Mouse (Mus musculus) ovary, adult 2 months (tissue): ENCODE measurements around the gene Bmf. TPM values are rescaled to one million over a fixed set of nuclear protein-coding genes. Genes with fewer than 3 reads are reported as not detected.

Experiments
- polyA plus RNA-seq: library from polyadenylated mRNA; depleted of rRNA; stranded (reverse); fragments of >200 nt; gene quantifications from 2 replicates; pipeline ENCODE4 v1.2.3, GENCODE M21; 2012; rRNA removed

The Bmf gene
- 32.2 and 42.6 TPM in 2 replicates for polyA plus RNA-seq

GRCm38 (mm10) chr2:118549507-118550473 lies at the start of gene Bmf:
TSS of gene Bmf (minus strand) at chr2:118549687.

GRCm38 (mm10) chr2:118597673-118598568 lies 48.4 kb upstream of the Bmf start, which contains the start of gene Bub1b:
TSS of gene Bub1b (plus strand) at chr2:118598211.

GRCm38 (mm10) chr2:118479550-118479909 lies 70.0 kb downstream of the Bmf start, which contains the start of gene Srp14:
TSS of gene Srp14 (minus strand) at chr2:118479711.

Other genes starting within 250 kb of the Bmf start
- gene Gpr176, start 176.3 kb downstream of the Bmf start, polyA plus RNA-seq, result 0.68 and 0.73 TPM in 2 replicates
- 18.4 and 20.2 TPM in 2 replicates for gene Eif2ak4, start 161.1 kb downstream of the Bmf start, polyA plus RNA-seq
- gene Srp14, start 70.0 kb downstream of the Bmf start, polyA plus RNA-seq, result 40.1 and 44.7 TPM in 2 replicates
- 8.1 and 11.8 TPM in 2 replicates for gene Bub1b, start 48.5 kb upstream of the Bmf start, polyA plus RNA-seq
- 19.6 and 23.0 TPM in 2 replicates for gene Pak6, start 113.6 kb upstream of the Bmf start, polyA plus RNA-seq
- gene Ankrd63, start 154.3 kb upstream of the Bmf start, polyA plus RNA-seq, result 10.0 and 10.1 TPM in 2 replicates
- 4.2 and 8.4 TPM in 2 replicates for gene Plcb2, start 178.8 kb upstream of the Bmf start, polyA plus RNA-seq
- 17.2 and 23.9 TPM in 2 replicates for gene Inafm2, start 196.1 kb upstream of the Bmf start, polyA plus RNA-seq
- 7.4 and 7.8 TPM in 2 replicates for gene Ccdc9b, start 213.0 kb upstream of the Bmf start, polyA plus RNA-seq
- gene Phgr1, start 223.1 kb upstream of the Bmf start, polyA plus RNA-seq, result 0.70 and 1.0 TPM in 2 replicates
- gene Disp2, start 230.0 kb upstream of the Bmf start, polyA plus RNA-seq, result 0.61 TPM in 2 replicates